Mouse (Mus musculus) heart, embryonic 11.5 days (tissue): ENCODE results near the gene Lhpp. TPM values are rescaled to one million over a fixed set of nuclear protein-coding genes. Genes with fewer than 3 reads are reported as not detected.

Experiments used
- ATAC-seq: fragments of 200-750 bp; cut with Nextera tagmentation; replicated peaks from 2 replicates; pipeline ENCODE4 v1.8.0; 2017; ENCODE audit warnings: moderate library complexity; ENCODE audit not compliant: insufficient number of reproducible peaks, low FRiP score, low TSS enrichment
- H3K27ac ChIP-seq: fragments of 300-500 bp; sonication (generic); 2 replicates; pipeline ENCODE4 v1.5.1; 2014; ENCODE audit warnings: mild to moderate bottlenecking, low read depth, low read length
- H3K27me3 ChIP-seq: fragments of 300-500 bp; sonication (generic); 2 replicates; pipeline ENCODE4 v1.6.1; 2014; ENCODE audit warnings: mild to moderate bottlenecking, low read length, mixed read lengths; ENCODE audit not compliant: control insufficient read depth, insufficient read depth
- H3K36me3 ChIP-seq: fragments of 300-500 bp; sonication (generic); 2 replicates; pipeline ENCODE4 v1.6.1; 2014; ENCODE audit warnings: mild to moderate bottlenecking, low read length, moderate library complexity, mixed read lengths; ENCODE audit not compliant: control insufficient read depth, insufficient read depth
- H3K4me1 ChIP-seq: fragments of 300-500 bp; sonication (generic); 2 replicates; pipeline ENCODE4 v1.6.1; 2014; ENCODE audit warnings: low read length; ENCODE audit not compliant: control insufficient read depth, insufficient read depth
- H3K4me2 ChIP-seq: fragments of 300-500 bp; sonication (generic); 2 replicates; pipeline ENCODE4 v1.6.1; 2014; ENCODE audit warnings: mild to moderate bottlenecking, moderate library complexity
- H3K4me3 ChIP-seq: fragments of 300-500 bp; sonication (generic); 2 replicates; pipeline ENCODE4 v1.5.1; 2014; ENCODE audit warnings: low read depth, low read length
- H3K9ac ChIP-seq: fragments of 300-500 bp; sonication (generic); 2 replicates; pipeline ENCODE4 v1.6.1; 2014; ENCODE audit warnings: mild to moderate bottlenecking, low read depth, low read length, moderate library complexity
- H3K9me3 ChIP-seq: fragments of 300-500 bp; sonication (generic); replicated peaks from 2 replicates; pipeline ENCODE4 v1.6.1; 2016; ENCODE audit warnings: low read length; ENCODE audit not compliant: control insufficient read depth
- WGBS: fragments of 180-500 bp; shearing (Covaris S2); extraction: QIAGEN DNeasy Blood & Tissue Kit; methylation state at CpG from one replicate; pipeline ENCODE4 v1.1.7; 2014; ENCODE audit not compliant: insufficient replicate concordance; 5-methylcytosine and 5-hydroxymethylcytosine counted together
- polyA plus RNA-seq: library from polyadenylated mRNA; unstranded; fragments of >200 nt; fragmentation: Nextera tagmentation; extraction: Ambion mirVana; gene quantifications from 2 replicates; pipeline ENCODE4 v1.2.1, GENCODE M21; 2014

Gene Lhpp
- polyA plus RNA-seq, 1 experiment from 2014 or later, result 21.9 TPM

GRCm38 (mm10) chr7:132593762-132594161 lies 16.7 kb upstream of the Lhpp start:
- no peaks in the 10 kb centered on the region for H3K9me3 ChIP-seq
- no peak overlapping the region for H3K4me2 ChIP-seq
- no peak for ATAC-seq
- H3K9ac ChIP-seq, result no peak overlapping the region
- H3K27ac ChIP-seq, result no peak overlapping the region
- H3K4me3 ChIP-seq, result no peak overlapping the region
- no peaks in the 10 kb centered on the region for H3K36me3 ChIP-seq
- H3K4me1 ChIP-seq, result peaks cover 7% of the 10 kb centered on the region; the same call in 1 of the 2 replicates
- H3K27me3 ChIP-seq, result peaks cover 31% of the 10 kb centered on the region
- 72% methylated on average over 2 of the region's 2 CpGs for WGBS

GRCm38 (mm10) chr7:132594325-132594724 lies 16.1 kb upstream of the Lhpp start:
- H3K9me3 ChIP-seq, result no peaks in the 10 kb centered on the region
- 85% methylated on average over 2 of the region's 2 CpGs for WGBS
- H3K36me3 ChIP-seq, result no peaks in the 10 kb centered on the region
- no peak overlapping the region for H3K9ac ChIP-seq
- H3K4me2 ChIP-seq, result no peak overlapping the region
- H3K4me3 ChIP-seq, result no peak overlapping the region
- no peak for ATAC-seq
- no peak overlapping the region for H3K27ac ChIP-seq
- H3K4me1 ChIP-seq, result peaks cover 9% of the 10 kb centered on the region; the same call in 1 of the 2 replicates
- peaks cover 37% of the 10 kb centered on the region for H3K27me3 ChIP-seq

- Histone ChIP-seq H3K36me3 (no peaks in the 10 kb centered on the region), H3K9me3 (no peaks in the 10 kb centered on the region), H3K27me3 (peaks cover 51% of the 10 kb centered on the region), H3K4me3 (no peak overlapping the region), H3K4me2 (no peak overlapping the region), H3K27ac (no peak overlapping the region), H3K9ac (no peak overlapping the region), H3K4me1 (peaks cover 14% of the 10 kb centered on the region; the same call in 1 of the 2 replicates)
- ATAC-seq, result no peak
- 65% methylated on average over 3 of the region's 3 CpGs for WGBS
These were observed 14.7 kb upstream of the Lhpp start for GRCm38 (mm10) chr7:132595787-132596186.

GRCm38 (mm10) chr7:132596557-132597250 lies 13.7 kb upstream of the Lhpp start:
- Histone ChIP-seq H3K4me1 (peaks cover 14% of the 10 kb centered on the region; the same call in 1 of the 2 replicates), H3K9ac (0 out of 2 replicates have a peak overlapping the region, but pooled peaks have one; percentile 18), H3K4me2 (peak overlapping the region; percentile 96), H3K4me3 (peak overlapping the region; percentile 59), H3K27ac (no peak overlapping the region), H3K27me3 (peaks cover 60% of the 10 kb centered on the region), H3K36me3 (no peaks in the 10 kb centered on the region), H3K9me3 (no peaks in the 10 kb centered on the region)
- WGBS, result 7% methylated on average over 26 of the region's 26 CpGs
- 0 out of 2 replicates have a peak, but pooled peaks have one; percentile 9 for ATAC-seq

GRCm38 (mm10) chr7:132597251-132598041 lies 13.0 kb upstream of the Lhpp start:
- H3K27me3 ChIP-seq, result peaks cover 68% of the 10 kb centered on the region
- H3K4me1 ChIP-seq, result peaks cover 14% of the 10 kb centered on the region; the same call in 1 of the 2 replicates
- H3K36me3 ChIP-seq, result no peaks in the 10 kb centered on the region
- no peak overlapping the region for H3K27ac ChIP-seq
- H3K4me2 ChIP-seq, result peak overlapping the region; percentile 96
- peak overlapping the region; percentile 59 for H3K4me3 ChIP-seq
- 0 out of 2 replicates have a peak overlapping the region, but pooled peaks have one; percentile 18 for H3K9ac ChIP-seq
- no peaks in the 10 kb centered on the region for H3K9me3 ChIP-seq
- WGBS, result under 1% methylated on average over 58 of the region's 60 CpGs
- ATAC-seq, result no peak

GRCm38 (mm10) chr7:132599071-132599975 lies 11.1 kb upstream of the Lhpp start, which contains the start of gene Nkx1-2:
Nkx1-2 (minus strand) TSS chr7:132599637.
- ATAC-seq, result no peak
- peaks cover 75% of the 10 kb centered on the region for H3K27me3 ChIP-seq
- peak within 1 kb of the TSS; percentile 44 for H3K4me3 ChIP-seq
- no peaks in the 10 kb centered on the region for H3K36me3 ChIP-seq
- no peak within 1 kb of the TSS for H3K27ac ChIP-seq
- under 1% methylated on average over 49 of the region's 52 CpGs for WGBS
- H3K4me1 ChIP-seq, result peaks cover 14% of the 10 kb centered on the region; the same call in 1 of the 2 replicates
- H3K9ac ChIP-seq, result peak within 1 kb of the TSS; percentile 55; the same call in 1 of the 2 replicates
- H3K4me2 ChIP-seq, result peak within 1 kb of the TSS; percentile 71
- H3K9me3 ChIP-seq, result no peaks in the 10 kb centered on the region

- Histone ChIP-seq H3K4me1 (peaks cover 14% of the 10 kb centered on the region; the same call in 1 of the 2 replicates), H3K9ac (no peak overlapping the region)
These were observed 10.4 kb upstream of the Lhpp start for GRCm38 (mm10) chr7:132600026-132600425.

GRCm38 (mm10) chr7:132600926-132601325 lies 9.5 kb upstream of the Lhpp start:
- whole genome bisulfite sequencing, result 13% methylated on average over 8 of the region's 8 CpGs
- Histone ChIP-seq H3K4me1 (peaks cover 14% of the 10 kb centered on the region; the same call in 1 of the 2 replicates), H3K36me3 (no peaks in the 10 kb centered on the region), H3K27ac (no peak overlapping the region), H3K9ac (no peak overlapping the region), H3K9me3 (no peaks in the 10 kb centered on the region), H3K4me2 (no peak overlapping the region), H3K27me3 (peaks cover 72% of the 10 kb centered on the region), H3K4me3 (no peak overlapping the region)
- no peak for ATAC-seq

More at GRCm38 (mm10) chr7:132600026-132600425, 10.4 kb upstream of the Lhpp start:
- no peak for ATAC-seq
- Histone ChIP-seq H3K27me3 (peaks cover 75% of the 10 kb centered on the region), H3K27ac (no peak overlapping the region), H3K36me3 (no peaks in the 10 kb centered on the region), H3K4me3 (peak overlapping the region; percentile 44), H3K4me2 (peak overlapping the region; percentile 71), H3K9me3 (no peaks in the 10 kb centered on the region)
- 3% methylated on average over 9 of the region's 9 CpGs for whole genome bisulfite sequencing
